Mouse (Mus musculus) 416B (cell line): ENCODE measurements around the gene Cpne9.

Experiments
- DNase-seq: peaks from one replicate; pipeline ENCODE4 v3.0.0; 2011; ENCODE audit warnings: low read depth

The Cpne9 gene

DNA sequence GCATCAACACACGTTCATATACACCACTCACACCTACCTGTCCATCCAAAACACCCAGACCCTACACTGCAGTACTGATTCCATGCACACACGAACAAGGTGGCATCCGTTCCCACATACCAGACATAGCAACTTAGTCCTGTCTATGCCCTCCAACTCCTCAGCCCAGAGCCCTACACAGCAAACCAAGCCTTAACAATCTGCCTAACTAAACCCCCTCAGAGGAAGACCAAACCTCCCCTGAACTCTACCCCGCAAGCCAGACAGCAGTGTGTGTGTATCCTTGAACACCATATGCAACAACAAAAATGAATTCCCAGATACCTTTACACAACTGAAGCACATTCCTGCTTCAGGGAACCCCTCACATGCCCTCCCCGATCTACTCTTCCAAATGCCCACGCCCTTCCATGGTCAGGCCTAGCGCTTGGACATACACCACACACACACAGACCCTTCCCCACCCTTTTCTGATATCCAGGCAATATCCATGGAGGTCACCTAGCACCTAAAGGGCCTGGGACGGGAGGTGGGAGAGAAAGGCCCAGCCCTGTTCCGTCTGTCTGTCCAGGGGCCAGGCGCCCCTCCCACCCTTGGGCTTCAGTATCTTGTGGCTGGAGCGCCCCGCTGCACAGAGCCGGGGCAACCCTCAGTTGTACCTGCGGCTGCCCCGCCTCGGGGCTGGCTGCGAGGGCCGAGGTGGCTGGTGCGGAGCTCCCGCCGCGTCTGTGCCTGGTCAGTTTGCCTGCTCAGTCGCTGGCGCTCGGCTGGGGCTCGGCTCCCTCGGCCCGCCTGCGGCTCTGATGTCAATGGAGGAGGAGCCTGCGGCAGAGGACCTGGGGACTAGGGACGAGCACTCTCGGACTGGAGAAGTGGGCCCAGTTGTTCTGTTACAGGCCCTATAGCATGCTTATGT is 61.3 kb downstream of the Cpne9 start, which contains the start of gene Camk1:
Gene Camk1, minus strand, starts transcription at position 808 of the 916 bp plus-strand sequence.
- DNase-seq = no peak

DNA sequence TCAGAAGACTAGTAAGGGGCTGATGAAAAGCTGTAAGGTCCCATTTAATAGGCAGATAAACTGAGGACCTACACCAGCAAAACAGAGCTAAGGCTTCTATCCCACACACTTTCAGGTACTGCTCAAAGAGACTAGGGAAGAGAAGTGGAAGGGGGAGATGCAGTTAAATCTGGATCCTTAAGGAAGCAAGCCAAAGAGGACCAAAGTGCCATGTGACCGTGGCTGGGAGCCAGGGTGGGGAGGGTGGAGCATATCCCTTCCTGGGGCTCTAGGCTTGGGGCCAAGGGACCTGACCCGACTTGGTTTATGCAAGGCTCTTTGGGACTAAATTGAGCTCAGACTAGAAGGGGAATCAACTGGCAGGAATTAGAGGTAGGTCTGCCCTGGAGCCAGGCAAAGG is 62.2 kb downstream of the Cpne9 start:
- DNase-seq = no peak

- no peak for DNase-seq
Measured at GRCm38 (mm10) chr6:113346897-113347296, 64.8 kb downstream of the Cpne9 start.

GRCm38 (mm10) chr6:113350538-113350937 is 68.4 kb downstream of the Cpne9 start:
- DNase-seq = no peak

- DNase-seq = peak; percentile 50
Measured at GRCm38 (mm10) chr6:113351161-113351560, 69.1 kb downstream of the Cpne9 start.

DNA sequence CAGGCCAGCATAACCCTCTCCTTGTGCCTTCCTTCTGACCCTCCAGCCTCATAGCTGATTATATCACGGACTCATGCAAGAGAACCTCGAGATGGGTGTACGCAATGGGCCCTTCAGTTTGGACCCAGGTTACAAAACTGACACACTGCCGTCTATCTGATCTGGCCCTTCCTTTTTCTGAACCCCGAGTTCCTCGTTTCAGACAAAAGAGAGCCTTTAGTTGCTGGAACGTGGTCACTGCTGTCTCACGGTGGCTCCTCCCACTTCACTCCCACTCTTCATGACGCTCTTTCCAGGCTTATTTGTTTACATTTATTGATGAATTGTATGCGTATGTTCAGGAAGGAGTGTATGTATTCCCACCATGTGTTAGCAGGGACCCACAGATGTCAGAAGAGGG is 69.5 kb downstream of the Cpne9 start:
- DNase-seq = peak; percentile 54

- DNase-seq = no peak
Measured at GRCm38 (mm10) chr6:113352820-113353219, 70.7 kb downstream of the Cpne9 start.

DNA sequence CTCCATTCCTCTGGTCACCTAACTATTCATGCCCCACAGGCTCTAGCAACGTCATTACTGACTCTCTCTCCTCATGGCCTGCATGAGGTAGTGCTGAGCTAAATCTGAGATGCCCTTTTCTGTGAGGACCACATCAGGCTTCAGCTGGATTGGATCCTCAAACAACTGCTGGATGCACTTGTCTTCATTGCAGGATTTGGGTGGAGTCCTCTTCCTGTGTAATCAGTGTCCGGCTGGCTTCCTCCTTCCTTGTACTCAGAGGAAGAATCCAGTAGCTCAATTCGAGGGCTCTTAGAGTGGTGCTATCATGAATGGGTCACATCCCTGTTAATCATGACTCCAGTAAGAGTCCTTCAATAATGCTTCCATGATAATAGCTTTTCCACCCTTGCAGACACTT is 71.6 kb downstream of the Cpne9 start:
- no peak for DNase-seq
